Mouse (Mus musculus) bone marrow macrophage, adult 2 months (primary cell): ENCODE data around the gene Gna13.

ENCODE experiments used
- CTCF ChIP-seq: IDR thresholded peaks from 2 replicates; pipeline ENCODE4 v1.5.1; 2012; ENCODE audit warnings: low read depth, mild to moderate bottlenecking, low read length, moderate library complexity
- POLR2A ChIP-seq: IDR thresholded peaks from 2 replicates; pipeline ENCODE4 v1.6.1; 2012; ENCODE audit warnings: mild to moderate bottlenecking, low read depth, low read length, borderline replicate concordance

GRCm38 (mm10) chr11:109361241-109361630, 1.4 kb upstream of the Gna13 start:
- TF ChIP-seq CTCF (no peak), POLR2A (no peak)
